Mouse (Mus musculus) E14TG2a.4 (cell line): ENCODE data around the gene Dynlt1a.
"Not testable (repeated sequence)": the region's sequence is repeated elsewhere in the genome, so short reads cannot be mapped to it uniquely, and the experiment has no call there.

Experiments used
- CTCF ChIP-seq: conservative IDR thresholded peaks from 2 replicates; pipeline ENCODE4 v1.5.1; 2014; ENCODE audit warnings: low read length
- NANOG ChIP-seq: IDR thresholded peaks from 2 replicates; pipeline ENCODE4 v1.6.1; 2014; ENCODE audit warnings: borderline replicate concordance, low read length, mixed read lengths
- POU5F1 ChIP-seq: IDR thresholded peaks from 2 replicates; pipeline ENCODE4 v1.6.1; 2014; ENCODE audit warnings: low read length, borderline replicate concordance

- TF ChIP-seq CTCF, POU5F1, NANOG: not testable (repeated sequence)
These were observed 37.5 kb downstream of the Dynlt1a start for GRCm38 (mm10) chr17:6279772-6280171.
